Mouse (Mus musculus) forebrain, embryonic 12.5 days (tissue): ENCODE results near the gene Fggy. TPM values are rescaled to one million over a fixed set of nuclear protein-coding genes. Genes with fewer than 3 reads are reported as not detected.

Experiments
- ATAC-seq: fragments of 200-750 bp; cut with Nextera tagmentation; 2 replicates; pipeline ENCODE4 v1.8.0; 2017; ENCODE audit warnings: moderate TSS enrichment; ENCODE audit not compliant: low FRiP score
- H3K27ac ChIP-seq: fragments of 300-500 bp; sonication (generic); 2 replicates; pipeline ENCODE4 v1.5.1; 2016; ENCODE audit warnings: mild to moderate bottlenecking
- H3K27me3 ChIP-seq: fragments of 300-500 bp; sonication (generic); 2 replicates; pipeline ENCODE4 v1.6.1; 2016; ENCODE audit warnings: mild to moderate bottlenecking
- H3K36me3 ChIP-seq: fragments of 300-500 bp; sonication (generic); replicated peaks from 2 replicates; pipeline ENCODE4 v1.6.1; 2016; ENCODE audit warnings: mild to moderate bottlenecking
- H3K4me1 ChIP-seq: fragments of 300-500 bp; sonication (generic); 2 replicates; pipeline ENCODE4 v1.6.1; 2016
- H3K4me2 ChIP-seq: fragments of 300-500 bp; sonication (generic); 2 replicates; pipeline ENCODE4 v1.6.1; 2016; ENCODE audit warnings: mild to moderate bottlenecking, moderate library complexity
- H3K4me3 ChIP-seq: fragments of 300-500 bp; sonication (generic); replicated peaks from 2 replicates; pipeline ENCODE4 v1.5.1; 2016; ENCODE audit warnings: mild to moderate bottlenecking
- H3K9ac ChIP-seq: fragments of 300-500 bp; sonication (generic); 2 replicates; pipeline ENCODE4 v1.6.1; 2016; ENCODE audit warnings: mild to moderate bottlenecking
- H3K9me3 ChIP-seq: fragments of 300-500 bp; sonication (generic); 2 replicates; pipeline ENCODE4 v1.6.1; 2016
- WGBS: fragments of 180-500 bp; shearing (Covaris S2); methylation state at CpG from one replicate; pipeline ENCODE4 v1.1.7; 2016; 5-methylcytosine and 5-hydroxymethylcytosine counted together
- polyA plus RNA-seq: library from polyadenylated mRNA; unstranded; fragments of >200 nt; fragmentation: Nextera tagmentation; extraction: Ambion mirVana; gene quantifications from 2 replicates; pipeline ENCODE4 v1.2.1, GENCODE M21; 2016

Fggy gene
- 6.4 and 7.7 TPM in 2 replicates for polyA plus RNA-seq

DNA sequence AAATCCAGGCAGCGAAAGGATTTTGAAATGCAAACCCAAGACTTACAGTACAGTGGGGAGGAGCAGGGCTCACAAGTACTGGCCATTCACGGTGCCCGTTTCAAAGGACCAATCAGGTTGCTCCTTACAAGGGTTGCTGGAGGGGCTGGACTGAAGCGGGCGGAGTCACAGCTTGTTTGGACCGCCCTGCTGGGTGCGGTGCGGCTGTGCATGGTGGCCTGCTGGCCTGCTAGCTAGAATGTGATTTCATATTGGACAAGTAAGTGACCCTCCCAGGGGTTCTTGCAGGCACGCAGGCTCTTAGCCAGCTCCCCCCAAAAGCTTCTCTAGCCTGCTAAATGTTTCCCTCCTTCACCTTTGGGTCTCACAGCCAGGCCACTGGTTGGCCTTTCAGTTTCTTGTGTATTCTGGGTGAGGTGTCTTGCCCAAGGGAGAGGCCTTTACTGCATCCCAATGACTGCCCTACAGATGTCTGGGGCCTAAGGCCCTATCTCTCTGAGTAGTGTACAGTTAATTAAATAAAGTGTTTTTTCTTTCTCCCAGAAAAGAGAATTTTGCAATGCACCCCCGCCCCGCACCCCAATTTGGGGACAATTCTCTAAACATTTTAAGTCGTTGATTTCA lies at the start of gene Fggy:
TSS of gene Fggy (plus strand) at position 175 of the 624 bp plus-strand sequence.
- peaks cover 10% of the 10 kb centered on the region for H3K4me1 ChIP-seq
- H3K27me3 ChIP-seq = no peaks in the 10 kb centered on the region
- H3K36me3 ChIP-seq = no peaks in the 10 kb centered on the region
- peak within 1 kb of the TSS; percentile 51; the same call in 1 of the 2 replicates for H3K9ac ChIP-seq
- H3K4me3 ChIP-seq = peak within 1 kb of the TSS; percentile 40
- peak; percentile 100 for ATAC-seq
- peak within 1 kb of the TSS; percentile 58 for H3K4me2 ChIP-seq
- H3K27ac ChIP-seq = peak within 1 kb of the TSS; percentile 65
- 27% methylated on average over 12 of the region's 12 CpGs for WGBS
- no peaks in the 10 kb centered on the region for H3K9me3 ChIP-seq

GRCm38 (mm10) chr4:95507946-95508311 lies 49.4 kb upstream of the Fggy start:
- Histone ChIP-seq H3K36me3 (no peaks in the 10 kb centered on the region), H3K27ac (no peak overlapping the region), H3K4me3 (no peak overlapping the region), H3K9ac (no peak overlapping the region), H3K4me2 (no peak overlapping the region), H3K4me1 (peaks cover 4% of the 10 kb centered on the region; the same call in 1 of the 2 replicates), H3K27me3 (no peaks in the 10 kb centered on the region), H3K9me3 (no peaks in the 10 kb centered on the region)
- WGBS = 96% methylated on average over 4 of the region's 4 CpGs
- no peak for ATAC-seq

DNA sequence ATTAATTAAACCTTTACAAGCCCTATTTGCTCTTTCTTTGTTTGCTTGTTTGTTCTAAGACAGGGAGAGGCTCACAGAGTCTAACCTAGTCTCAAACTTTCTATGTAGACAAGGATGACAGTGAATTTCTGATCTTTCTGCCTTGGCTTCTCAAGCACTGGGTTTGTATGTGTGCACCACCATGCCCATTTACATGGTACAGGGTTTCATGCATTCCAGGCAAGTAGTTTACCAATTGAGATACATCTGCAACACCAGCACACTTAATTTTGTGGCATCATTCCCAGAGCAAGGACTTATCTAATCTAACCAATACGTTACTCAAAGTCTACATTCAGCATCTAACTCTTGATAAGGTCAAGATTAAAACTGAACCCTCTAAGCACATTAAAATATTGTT lies 38.9 kb upstream of the Fggy start:
- H3K27ac ChIP-seq = no peak overlapping the region
- no peak overlapping the region for H3K9ac ChIP-seq
- no peak overlapping the region for H3K4me3 ChIP-seq
- no peaks in the 10 kb centered on the region for H3K9me3 ChIP-seq
- H3K27me3 ChIP-seq = no peaks in the 10 kb centered on the region
- peaks cover 13% of the 10 kb centered on the region for H3K4me1 ChIP-seq
- no peak for ATAC-seq
- WGBS = 90% methylated on average over 1 of the region's 1 CpGs
- no peaks in the 10 kb centered on the region for H3K36me3 ChIP-seq
- H3K4me2 ChIP-seq = no peak overlapping the region

- Histone ChIP-seq H3K9me3 (no peaks in the 10 kb centered on the region), H3K36me3 (no peaks in the 10 kb centered on the region), H3K4me3 (no peak overlapping the region), H3K9ac (no peak overlapping the region), H3K4me1 (peaks cover 13% of the 10 kb centered on the region), H3K27ac (no peak overlapping the region), H3K27me3 (no peaks in the 10 kb centered on the region), H3K4me2 (no peak overlapping the region)
- peak; percentile 83 for ATAC-seq
- 39% methylated on average over 4 of the region's 4 CpGs for WGBS
Measured at GRCm38 (mm10) chr4:95519975-95520642, 37.2 kb upstream of the Fggy start.

DNA sequence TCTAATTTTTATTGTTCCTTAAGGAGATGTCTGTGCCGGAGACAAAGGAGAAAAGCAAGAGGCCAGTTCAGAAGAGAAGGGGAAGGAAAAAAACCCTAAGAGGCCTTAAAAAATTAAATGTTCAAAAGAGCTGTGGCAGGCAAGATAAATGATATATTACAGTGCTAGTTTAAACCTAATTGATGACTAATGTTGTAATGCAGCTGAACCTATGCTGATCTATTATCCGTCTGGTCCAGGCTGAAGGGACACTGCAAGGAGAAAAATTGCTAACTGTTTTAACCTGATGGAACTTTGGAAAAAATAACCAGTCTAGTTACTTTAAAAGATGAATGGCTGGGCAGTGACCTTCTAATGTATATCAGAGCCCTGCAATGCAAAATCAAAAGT lies 36.7 kb upstream of the Fggy start:
- Histone ChIP-seq H3K27me3 (no peaks in the 10 kb centered on the region), H3K27ac (no peak overlapping the region), H3K9ac (no peak overlapping the region), H3K36me3 (no peaks in the 10 kb centered on the region), H3K4me1 (peaks cover 13% of the 10 kb centered on the region), H3K9me3 (no peaks in the 10 kb centered on the region), H3K4me3 (no peak overlapping the region), H3K4me2 (no peak overlapping the region)
- WGBS = 54% methylated on average over 2 of the region's 2 CpGs
- ATAC-seq = 0 out of 2 replicates have a peak, but pooled peaks have one; percentile 17

- WGBS = 87% methylated on average over 4 of the region's 4 CpGs
- Histone ChIP-seq H3K4me2 (no peak overlapping the region), H3K36me3 (no peaks in the 10 kb centered on the region), H3K9me3 (no peaks in the 10 kb centered on the region), H3K4me3 (no peak overlapping the region), H3K27me3 (no peaks in the 10 kb centered on the region), H3K4me1 (no peaks in the 10 kb centered on the region), H3K27ac (no peak overlapping the region), H3K9ac (no peak overlapping the region)
- ATAC-seq = no peak
Measured at GRCm38 (mm10) chr4:95526588-95526987, 30.7 kb upstream of the Fggy start.

GRCm38 (mm10) chr4:95530757-95531156 lies 26.6 kb upstream of the Fggy start:
- no peak overlapping the region for H3K4me2 ChIP-seq
- H3K36me3 ChIP-seq = no peaks in the 10 kb centered on the region
- no peaks in the 10 kb centered on the region for H3K9me3 ChIP-seq
- no peak overlapping the region for H3K27ac ChIP-seq
- H3K4me1 ChIP-seq = no peaks in the 10 kb centered on the region
- no peak for ATAC-seq
- H3K4me3 ChIP-seq = no peak overlapping the region
- H3K9ac ChIP-seq = no peak overlapping the region
- H3K27me3 ChIP-seq = no peaks in the 10 kb centered on the region
- 76% methylated on average over 2 of the region's 2 CpGs for WGBS

DNA sequence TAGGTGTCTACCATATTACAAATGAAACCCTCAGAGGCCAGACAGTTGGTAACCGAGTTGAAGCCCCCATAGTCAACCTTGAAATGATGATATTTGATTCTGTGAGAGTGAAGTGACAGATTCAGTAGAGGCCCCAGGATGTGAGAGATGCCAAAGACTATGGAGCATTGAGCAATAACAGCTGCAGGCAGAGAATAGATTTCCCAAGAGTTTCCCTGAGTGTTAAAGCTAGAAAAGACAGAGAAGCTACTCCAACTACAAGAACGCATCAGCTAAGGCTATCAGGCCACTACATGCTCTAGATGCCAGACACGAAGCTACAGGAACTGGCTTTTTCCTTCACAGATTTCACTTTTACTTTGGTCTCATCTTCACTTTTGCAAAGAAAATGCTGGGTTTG lies 23.4 kb upstream of the Fggy start:
- no peak overlapping the region for H3K27ac ChIP-seq
- WGBS = 93% methylated on average over 3 of the region's 3 CpGs
- no peaks in the 10 kb centered on the region for H3K36me3 ChIP-seq
- no peak overlapping the region for H3K4me3 ChIP-seq
- H3K27me3 ChIP-seq = no peaks in the 10 kb centered on the region
- no peak for ATAC-seq
- H3K4me1 ChIP-seq = no peaks in the 10 kb centered on the region
- no peaks in the 10 kb centered on the region for H3K9me3 ChIP-seq
- H3K4me2 ChIP-seq = no peak overlapping the region
- H3K9ac ChIP-seq = no peak overlapping the region

DNA sequence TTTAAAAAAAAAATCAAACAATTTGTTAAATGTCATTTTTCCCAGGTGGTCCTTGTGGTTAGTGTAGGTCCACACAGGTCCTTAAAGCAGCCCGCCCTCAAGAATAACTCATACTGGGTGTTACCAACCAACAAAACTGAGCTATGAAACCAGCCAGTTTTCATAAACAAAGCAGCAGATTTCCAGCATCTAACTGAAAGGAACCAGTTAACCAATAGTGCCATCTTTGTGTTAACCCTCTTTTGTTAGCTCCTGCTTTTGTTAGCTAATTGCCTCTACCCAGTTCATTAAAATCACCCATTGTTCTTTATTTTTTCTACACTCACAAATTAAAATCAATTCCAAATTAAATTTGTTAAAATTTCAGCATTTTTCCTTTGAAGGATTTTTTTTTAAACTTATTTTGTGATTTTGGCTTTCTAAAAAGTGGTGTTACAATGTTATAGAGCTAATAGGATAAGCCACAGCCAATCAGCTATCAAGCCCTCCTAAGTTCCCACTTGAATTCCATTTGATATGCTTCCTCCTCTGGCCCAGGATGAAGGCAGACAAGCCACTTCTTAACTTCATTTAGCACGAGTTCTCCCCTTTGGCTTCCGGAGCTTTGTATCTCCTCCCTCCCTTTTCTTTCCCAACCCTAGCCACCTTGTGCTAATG lies 15.8 kb upstream of the Fggy start:
- WGBS = 23% methylated on average over 3 of the region's 3 CpGs
- Histone ChIP-seq H3K36me3 (no peaks in the 10 kb centered on the region), H3K9me3 (no peaks in the 10 kb centered on the region), H3K27me3 (no peaks in the 10 kb centered on the region), H3K4me2 (no peak overlapping the region), H3K4me1 (no peaks in the 10 kb centered on the region; the same call in 1 of the 2 replicates), H3K4me3 (no peak overlapping the region), H3K9ac (no peak overlapping the region), H3K27ac (no peak overlapping the region)
- peak; percentile 53; the same call in 1 of the 2 replicates for ATAC-seq

GRCm38 (mm10) chr4:95542039-95542790 lies 15.1 kb upstream of the Fggy start:
- Histone ChIP-seq H3K9ac (no peak overlapping the region), H3K4me2 (no peak overlapping the region), H3K27ac (no peak overlapping the region), H3K4me1 (no peaks in the 10 kb centered on the region; the same call in 1 of the 2 replicates), H3K9me3 (no peaks in the 10 kb centered on the region), H3K27me3 (no peaks in the 10 kb centered on the region), H3K36me3 (no peaks in the 10 kb centered on the region), H3K4me3 (no peak overlapping the region)
- no peak for ATAC-seq
- 92% methylated on average over 4 of the region's 4 CpGs for WGBS

- no peaks in the 10 kb centered on the region; the same call in 1 of the 2 replicates for H3K4me1 ChIP-seq
- H3K9ac ChIP-seq = no peak overlapping the region
- H3K27ac ChIP-seq = no peak overlapping the region
- H3K4me2 ChIP-seq = no peak overlapping the region
- no peaks in the 10 kb centered on the region for H3K9me3 ChIP-seq
- H3K4me3 ChIP-seq = no peak overlapping the region
- no peaks in the 10 kb centered on the region for H3K27me3 ChIP-seq
- no peaks in the 10 kb centered on the region for H3K36me3 ChIP-seq
- 90% methylated on average over 4 of the region's 4 CpGs for WGBS
- ATAC-seq = no peak
Measured at GRCm38 (mm10) chr4:95543529-95543928, 13.8 kb upstream of the Fggy start.
